Comparison of ENCODE assay signal across 7 mouse cellular contexts in genomic region chr3:95687524-95688421, GRCm38 (mm10). TPM values are rescaled to one million over a fixed set of nuclear protein-coding genes. Genes with fewer than 3 reads are reported as not detected.
A peak's percentile ranks its signal among the peaks of the same experiment; 100 is the strongest.
DNase-seq lines count a peak whose midpoint lies in the region; ATAC-seq and TF ChIP-seq lines count a peak whose summit lies in the region.

TSS of gene Adamtsl4 (minus strand) at chr3:95687917.

- peak within 1 kb of the TSS; percentile 17; the same call in 1 of the 2 replicates for H3K4me3 ChIP-seq in G1E (ENCODE audit: low read depth, low read length)
- H3K4me3 ChIP-seq in embryonic facial prominence, embryonic 15.5 days (replicated peaks): peak within 1 kb of the TSS; percentile 48
- peak within 1 kb of the TSS; percentile 50 for H3K4me3 ChIP-seq in heart, embryonic 12.5 days
- peak within 1 kb of the TSS; percentile 42 for H3K4me3 ChIP-seq in kidney, postnatal 0 days (replicated peaks; ENCODE audit: low read depth, low read length)

- no peak for TF ChIP-seq CTCF in G1E (IDR thresholded peaks at IDR 0.05; ENCODE audit: low read depth, low read length)
- no peak for TF ChIP-seq CTCF in kidney, postnatal 0 days (IDR thresholded peaks at IDR 0.05; ENCODE audit: low read depth)

- no peaks in the 10 kb centered on the region for H3K9me3 ChIP-seq in G1E (replicated peaks)
- no peaks in the 10 kb centered on the region for H3K9me3 ChIP-seq in embryonic facial prominence, embryonic 15.5 days (replicated peaks)
- no peaks in the 10 kb centered on the region for H3K9me3 ChIP-seq in heart, embryonic 12.5 days (replicated peaks)
- no peaks in the 10 kb centered on the region for H3K9me3 ChIP-seq in kidney, postnatal 0 days (replicated peaks; ENCODE audit: low read length)

- H3K9ac ChIP-seq in embryonic facial prominence, embryonic 15.5 days: peak within 1 kb of the TSS; percentile 18; the same call in 1 of the 2 replicates
- H3K9ac ChIP-seq in heart, embryonic 12.5 days: peak within 1 kb of the TSS; percentile 75
- H3K9ac ChIP-seq in kidney, postnatal 0 days (ENCODE audit: low read depth, low read length): peak within 1 kb of the TSS; percentile 54

- H3K27me3 ChIP-seq in G1E (ENCODE audit: insufficient read depth, low read length): peaks cover 33% of the 10 kb centered on the region
- H3K27me3 ChIP-seq in embryonic facial prominence, embryonic 15.5 days: no peaks in the 10 kb centered on the region
- no peaks in the 10 kb centered on the region for H3K27me3 ChIP-seq in heart, embryonic 12.5 days (replicated peaks)
- H3K27me3 ChIP-seq in kidney, postnatal 0 days (ENCODE audit: insufficient read depth, low read length): no peaks in the 10 kb centered on the region

- 2% methylated on average over 49 of the region's 50 CpGs for WGBS in embryonic facial prominence, embryonic 15.5 days
- 7% methylated on average over 50 of the region's 50 CpGs for WGBS in heart, embryonic 12.5 days
- WGBS in kidney, postnatal 0 days: 4% methylated on average over 49 of the region's 50 CpGs

- peak within 1 kb of the TSS; percentile 90 for H3K4me2 ChIP-seq in embryonic facial prominence, embryonic 15.5 days (replicated peaks)
- peak within 1 kb of the TSS; percentile 90 for H3K4me2 ChIP-seq in heart, embryonic 12.5 days
- H3K4me2 ChIP-seq in kidney, postnatal 0 days (ENCODE audit: low read length): peak within 1 kb of the TSS; percentile 86

- DNase-seq in G1E (ENCODE audit: low spot score): no peak
- peak; percentile 89 for DNase-seq in adrenal gland, postnatal 14 days
- peak; percentile 83 for DNase-seq in kidney, postnatal 0 days (ENCODE audit: low spot score)
- DNase-seq in lung, postnatal 14 days: peak; percentile 84
- peak; percentile 73 for DNase-seq in retina, embryonic 14.5 days (ENCODE audit: low spot score)

- H3K4me1 ChIP-seq in G1E (ENCODE audit: insufficient read depth, low read depth, low read length): peaks cover 28% of the 10 kb centered on the region
- peaks cover 59% of the 10 kb centered on the region for H3K4me1 ChIP-seq in embryonic facial prominence, embryonic 15.5 days
- peaks cover 77% of the 10 kb centered on the region for H3K4me1 ChIP-seq in heart, embryonic 12.5 days (replicated peaks)
- peaks cover 37% of the 10 kb centered on the region for H3K4me1 ChIP-seq in kidney, postnatal 0 days (replicated peaks; ENCODE audit: insufficient read depth, low read length)

- peak within 1 kb of the TSS; percentile 95 for H3K27ac ChIP-seq in embryonic facial prominence, embryonic 15.5 days (replicated peaks)
- H3K27ac ChIP-seq in heart, embryonic 12.5 days (ENCODE audit: poor library complexity, severe bottlenecking): peak within 1 kb of the TSS; percentile 64
- peak within 1 kb of the TSS; percentile 87 for H3K27ac ChIP-seq in kidney, postnatal 0 days

- no peaks in the 10 kb centered on the region for H3K36me3 ChIP-seq in G1E (replicated peaks)
- H3K36me3 ChIP-seq in embryonic facial prominence, embryonic 15.5 days: no peaks in the 10 kb centered on the region
- H3K36me3 ChIP-seq in heart, embryonic 12.5 days: no peaks in the 10 kb centered on the region
- no peaks in the 10 kb centered on the region for H3K36me3 ChIP-seq in kidney, postnatal 0 days (ENCODE audit: insufficient read depth, low read length)

- ATAC-seq in G1E (ENCODE audit: extremely low read depth, insufficient number of reproducible peaks, low FRiP score, poor library complexity, severe bottlenecking): no peak
- peak; percentile 82 for ATAC-seq in embryonic facial prominence, embryonic 15.5 days (ENCODE audit: insufficient number of reproducible peaks, low FRiP score, low TSS enrichment, low read depth)
- peak; percentile 68 for ATAC-seq in heart, embryonic 12.5 days (ENCODE audit: insufficient number of reproducible peaks, low FRiP score)
- ATAC-seq in kidney, postnatal 0 days (replicated peaks; ENCODE audit: low FRiP score, low read depth): peak; percentile 71

RNA-seq across cellular contexts. Expression of gene Adamtsl4, which starts in this region (rescaled TPM):
- total RNA-seq in G1E (2014; fragmentation: Nextera tagmentation) (not detected in 2 replicates), G1E (2017) (0.06 and 0.11 TPM in 2 replicates)
- polyA plus RNA-seq in G1E (2012): 0.01 TPM in 1 of 2 replicates, not detected in the other
- total RNA-seq in adrenal gland, postnatal 14 days (2021): 6.6 and 8.4 TPM in 2 replicates
- polyA plus RNA-seq in embryonic facial prominence, embryonic 15.5 days (2015; fragmentation: Nextera tagmentation; extraction: Ambion mirVana): 3.8 and 4.2 TPM in 2 replicates
- polyA plus RNA-seq in heart, embryonic 12.5 days (2016; fragmentation: Nextera tagmentation; extraction: Ambion mirVana): 4.3 and 4.9 TPM in 2 replicates
- polyA plus RNA-seq in kidney, postnatal 0 days (2015; fragmentation: Nextera tagmentation; extraction: Ambion mirVana): 3.6 TPM in 2 replicates

Comparison
In these comparisons a context has a peak if more than half of its experiments do, and no peak if none do; other contexts are left out.
1. H3K9ac ChIP-seq: peak in every context shown above with its lines; median percentile 75 in heart, embryonic 12.5 days; 54 in kidney, postnatal 0 days; 18 in embryonic facial prominence, embryonic 15.5 days.